Mouse (Mus musculus): ENCODE measurements around the gene Thop1. TPM values are rescaled to one million over a fixed set of nuclear protein-coding genes. Genes with fewer than 3 reads are reported as not detected.

Gene Thop1
- polyA plus RNA-seq, 1 experiment from 2014 or later, result 31.1 TPM

DNA sequence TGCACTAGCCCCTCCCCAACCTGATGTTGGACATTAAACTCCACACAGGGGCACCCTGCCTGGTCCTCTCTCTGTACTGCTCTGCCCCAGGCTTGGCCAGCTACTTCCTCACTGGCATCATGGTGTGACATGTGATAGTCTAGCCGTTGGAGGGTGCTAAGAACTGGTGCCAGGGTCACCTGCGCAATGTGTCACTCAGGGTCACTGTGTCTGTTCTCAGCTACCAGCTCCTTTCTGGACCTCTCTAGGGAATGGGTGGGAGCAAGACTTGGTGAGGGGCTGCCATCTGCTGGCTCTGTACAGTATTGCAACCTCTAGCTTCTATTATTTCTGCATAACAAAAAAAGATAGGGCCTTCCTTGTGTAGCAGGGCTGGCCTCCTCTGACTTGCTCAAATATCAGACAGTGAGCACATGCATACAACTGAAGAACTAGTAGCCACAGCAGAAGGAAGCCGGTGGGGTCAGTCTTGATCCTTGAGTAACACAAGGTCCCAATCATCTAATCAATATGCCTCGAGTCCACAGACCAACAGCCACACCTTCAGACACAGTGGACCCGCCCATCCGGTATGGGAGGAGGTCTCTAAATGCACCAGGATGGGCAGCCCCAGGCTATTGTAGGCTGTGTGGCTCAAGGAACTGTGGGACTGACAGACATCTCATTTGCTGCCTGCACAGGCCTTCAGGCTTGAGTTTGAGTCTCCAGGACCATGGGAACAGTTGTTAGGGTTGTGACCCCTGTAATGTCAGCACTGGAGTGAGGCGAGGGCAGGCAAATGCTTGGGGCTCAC, 12.5 kb downstream of the Thop1 start:
- 77% methylated on average over 7 of the region's 7 CpGs for WGBS (ENCODE audit: insufficient replicate concordance)
- Histone ChIP-seq H3K4me1 (ENCODE audit: control insufficient read depth, insufficient read depth, low read length) (no peaks in the 10 kb centered on the region), H3K27ac (ENCODE audit: low read depth, low read length) (no peak overlapping the region), H3K4me3 (ENCODE audit: low read depth, low read length) (no peak overlapping the region), H3K9me3 (replicated peaks; ENCODE audit: control insufficient read depth, low read length) (no peaks in the 10 kb centered on the region), H3K4me2 (no peak overlapping the region), H3K36me3 (ENCODE audit: control insufficient read depth, insufficient read depth, low read length) (peaks cover 22% of the 10 kb centered on the region), H3K27me3 (ENCODE audit: control insufficient read depth, insufficient read depth, low read length) (no peaks in the 10 kb centered on the region), H3K9ac (ENCODE audit: low read depth, low read length) (no peak overlapping the region)
- ATAC-seq (replicated peaks; ENCODE audit: insufficient number of reproducible peaks, low FRiP score, low TSS enrichment), result 0 out of 2 replicates have a peak, but pooled peaks have one; percentile 3

GRCm38 (mm10) chr10:81087021-81087420, 17.2 kb downstream of the Thop1 start:
- Histone ChIP-seq H3K9me3 (replicated peaks; ENCODE audit: control insufficient read depth, low read length) (no peaks in the 10 kb centered on the region), H3K27ac (ENCODE audit: low read depth, low read length) (no peak overlapping the region), H3K4me3 (ENCODE audit: low read depth, low read length) (no peak overlapping the region), H3K4me1 (ENCODE audit: control insufficient read depth, insufficient read depth, low read length) (peaks cover 5% of the 10 kb centered on the region), H3K27me3 (ENCODE audit: control insufficient read depth, insufficient read depth, low read length) (peaks cover 3% of the 10 kb centered on the region; the same call in 1 of the 2 replicates), H3K36me3 (ENCODE audit: control insufficient read depth, insufficient read depth, low read length) (peaks cover 2% of the 10 kb centered on the region), H3K4me2 (no peak overlapping the region), H3K9ac (ENCODE audit: low read depth, low read length) (no peak overlapping the region)
- ATAC-seq (replicated peaks; ENCODE audit: insufficient number of reproducible peaks, low FRiP score, low TSS enrichment), result no peak
- WGBS (ENCODE audit: insufficient replicate concordance), result 38% methylated on average over 2 of the region's 2 CpGs

DNA sequence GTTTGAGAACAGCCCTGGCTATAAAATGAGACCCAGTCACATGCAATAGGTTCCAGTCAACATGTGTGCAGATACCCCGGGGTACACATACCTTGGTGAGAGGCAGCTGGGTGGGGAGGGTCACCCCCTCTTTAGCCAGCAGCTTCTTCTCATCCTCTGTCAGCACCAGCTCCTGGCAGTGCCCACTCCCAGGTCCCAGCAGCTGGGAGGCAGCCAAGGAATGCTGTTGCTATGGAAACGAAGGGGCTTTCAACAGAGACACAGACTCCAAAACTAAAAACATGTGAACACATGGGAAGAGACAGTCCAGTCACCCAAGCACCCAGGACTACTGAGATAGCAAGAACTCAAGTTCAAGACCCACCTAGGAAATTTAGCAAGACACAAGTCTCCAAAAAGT, 19.4 kb downstream of the Thop1 start:
- H3K36me3 ChIP-seq (ENCODE audit: control insufficient read depth, insufficient read depth, low read length), result no peaks in the 10 kb centered on the region
- no peak overlapping the region for H3K27ac ChIP-seq (ENCODE audit: low read depth, low read length)
- no peaks in the 10 kb centered on the region for H3K9me3 ChIP-seq (replicated peaks; ENCODE audit: control insufficient read depth, low read length)
- no peak overlapping the region for H3K4me2 ChIP-seq
- no peak overlapping the region for H3K4me3 ChIP-seq (ENCODE audit: low read depth, low read length)
- H3K9ac ChIP-seq (ENCODE audit: low read depth, low read length), result no peak overlapping the region
- peaks cover 3% of the 10 kb centered on the region for H3K27me3 ChIP-seq (ENCODE audit: control insufficient read depth, insufficient read depth, low read length)
- WGBS (ENCODE audit: insufficient replicate concordance), result 43% methylated on average over 2 of the region's 2 CpGs
- peaks cover 11% of the 10 kb centered on the region for H3K4me1 ChIP-seq (ENCODE audit: control insufficient read depth, insufficient read depth, low read length)
- no peak for ATAC-seq (replicated peaks; ENCODE audit: insufficient number of reproducible peaks, low FRiP score, low TSS enrichment)

GRCm38 (mm10) chr10:81090621-81091020, 20.8 kb downstream of the Thop1 start:
- Histone ChIP-seq H3K4me2 (no peak overlapping the region), H3K9me3 (replicated peaks; ENCODE audit: control insufficient read depth, low read length) (no peaks in the 10 kb centered on the region), H3K27me3 (ENCODE audit: control insufficient read depth, insufficient read depth, low read length) (peaks cover 3% of the 10 kb centered on the region), H3K9ac (ENCODE audit: low read depth, low read length) (no peak overlapping the region), H3K36me3 (ENCODE audit: control insufficient read depth, insufficient read depth, low read length) (no peaks in the 10 kb centered on the region), H3K27ac (ENCODE audit: low read depth, low read length) (no peak overlapping the region), H3K4me1 (ENCODE audit: control insufficient read depth, insufficient read depth, low read length) (peaks cover 11% of the 10 kb centered on the region), H3K4me3 (ENCODE audit: low read depth, low read length) (no peak overlapping the region)
- ATAC-seq (replicated peaks; ENCODE audit: insufficient number of reproducible peaks, low FRiP score, low TSS enrichment), result no peak
- 67% methylated on average over 7 of the region's 7 CpGs for WGBS (ENCODE audit: insufficient replicate concordance)

DNA sequence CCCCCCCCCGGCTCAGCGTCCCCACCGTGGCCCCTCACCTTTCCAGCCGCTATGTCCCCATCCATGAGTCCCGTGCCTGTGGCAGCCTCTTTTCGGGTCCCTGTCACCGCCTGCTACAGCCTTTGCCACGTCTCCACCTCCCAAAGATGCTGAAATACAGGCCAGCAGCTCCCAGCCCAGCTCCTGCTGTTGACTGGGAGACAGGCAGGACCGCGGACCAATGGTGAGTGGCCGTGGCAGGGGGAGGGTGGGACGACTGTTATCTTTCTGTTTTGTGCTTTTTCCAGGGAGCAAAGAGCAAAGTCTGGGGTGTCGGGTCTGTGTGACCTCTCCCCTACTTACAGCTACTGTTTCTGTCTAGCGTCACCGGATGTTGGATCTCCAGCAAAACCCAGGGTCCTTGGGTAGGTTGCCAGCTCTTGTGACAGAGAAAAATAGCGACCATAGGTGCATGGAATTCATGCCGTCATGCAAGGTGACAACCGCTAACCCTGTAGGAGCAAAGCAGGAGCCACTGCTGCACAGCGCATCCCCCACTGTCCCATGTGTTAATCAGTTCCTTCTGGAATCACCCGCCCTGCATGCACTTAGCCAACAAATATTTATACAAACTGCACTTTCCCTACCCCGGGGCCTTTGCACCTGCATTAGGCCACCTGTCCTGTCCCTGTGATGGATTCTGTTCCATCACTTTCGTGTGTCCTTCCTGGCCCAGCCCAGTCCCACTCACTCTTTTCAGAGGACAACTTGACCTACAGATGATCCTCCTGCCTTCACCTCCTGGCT, 22.8 kb downstream of the Thop1 start:
- no peak for ATAC-seq (replicated peaks; ENCODE audit: insufficient number of reproducible peaks, low FRiP score, low TSS enrichment)
- H3K9ac ChIP-seq (ENCODE audit: low read depth, low read length), result no peak overlapping the region
- no peaks in the 10 kb centered on the region; the same call in 1 of the 2 replicates for H3K9me3 ChIP-seq (replicated peaks; ENCODE audit: control insufficient read depth, low read length)
- no peak overlapping the region for H3K4me3 ChIP-seq (ENCODE audit: low read depth, low read length)
- peaks cover 3% of the 10 kb centered on the region for H3K27me3 ChIP-seq (ENCODE audit: control insufficient read depth, insufficient read depth, low read length)
- peaks cover 11% of the 10 kb centered on the region for H3K4me1 ChIP-seq (ENCODE audit: control insufficient read depth, insufficient read depth, low read length)
- no peak overlapping the region for H3K4me2 ChIP-seq
- H3K27ac ChIP-seq (ENCODE audit: low read depth, low read length), result no peak overlapping the region
- WGBS (ENCODE audit: insufficient replicate concordance), result 44% methylated on average over 22 of the region's 22 CpGs
- H3K36me3 ChIP-seq (ENCODE audit: control insufficient read depth, insufficient read depth, low read length), result no peaks in the 10 kb centered on the region

- Histone ChIP-seq H3K9ac (ENCODE audit: low read depth, low read length) (no peak overlapping the region), H3K4me3 (ENCODE audit: low read depth, low read length) (no peak overlapping the region), H3K27me3 (ENCODE audit: control insufficient read depth, insufficient read depth, low read length) (peaks cover 3% of the 10 kb centered on the region), H3K4me2 (no peak overlapping the region), H3K36me3 (ENCODE audit: control insufficient read depth, insufficient read depth, low read length) (no peaks in the 10 kb centered on the region), H3K4me1 (ENCODE audit: control insufficient read depth, insufficient read depth, low read length) (peaks cover 6% of the 10 kb centered on the region), H3K27ac (ENCODE audit: low read depth, low read length) (no peak overlapping the region), H3K9me3 (replicated peaks; ENCODE audit: control insufficient read depth, low read length) (no peaks in the 10 kb centered on the region; the same call in 1 of the 2 replicates)
- WGBS (ENCODE audit: insufficient replicate concordance), result 46% methylated on average over 9 of the region's 9 CpGs
- ATAC-seq (replicated peaks; ENCODE audit: insufficient number of reproducible peaks, low FRiP score, low TSS enrichment), result peak; percentile 22; the same call in 1 of the 2 replicates
Observed at GRCm38 (mm10) chr10:81094931-81095678, 25.3 kb downstream of the Thop1 start.

- Histone ChIP-seq H3K4me3 (ENCODE audit: low read depth, low read length) (peak within 1 kb of the TSS; percentile 85), H3K4me2 (peak within 1 kb of the TSS; percentile 64), H3K9ac (ENCODE audit: low read depth, low read length) (peak within 1 kb of the TSS; percentile 99), H3K4me1 (ENCODE audit: control insufficient read depth, insufficient read depth, low read length) (peaks cover 14% of the 10 kb centered on the region), H3K27ac (ENCODE audit: low read depth, low read length) (peak within 1 kb of the TSS; percentile 100), H3K9me3 (replicated peaks; ENCODE audit: control insufficient read depth, low read length) (no peaks in the 10 kb centered on the region), H3K27me3 (ENCODE audit: control insufficient read depth, insufficient read depth, low read length) (no peaks in the 10 kb centered on the region), H3K36me3 (ENCODE audit: control insufficient read depth, insufficient read depth, low read length) (peaks cover 19% of the 10 kb centered on the region)
- ATAC-seq (replicated peaks; ENCODE audit: insufficient number of reproducible peaks, low FRiP score, low TSS enrichment), result peak; percentile 87
- WGBS (ENCODE audit: insufficient replicate concordance), result under 1% methylated on average over 56 of the region's 56 CpGs
Observed at GRCm38 (mm10) chr10:81105565-81106112, 35.8 kb downstream of the Thop1 start, which contains the start of gene Map2k2. Map2k2 (plus strand) TSS chr10:81105915.

Data from heart, embryonic 11.5 days (tissue).